Mouse (Mus musculus) ES-E14 (cell line): ENCODE measurements around the gene Asic3.

Experiments used
- HCFC1 ChIP-seq: IDR thresholded peaks from 2 replicates; pipeline ENCODE4 v1.6.1; 2012; ENCODE audit warnings: low read length, inconsistent platforms, borderline replicate concordance; ENCODE audit not compliant: insufficient read depth
- ZC3H11A ChIP-seq: IDR thresholded peaks from 2 replicates; pipeline ENCODE4 v1.6.1; 2012; ENCODE audit warnings: low read depth, mild to moderate bottlenecking, inconsistent platforms, low read length, borderline replicate concordance
- ZNF384 ChIP-seq: IDR thresholded peaks from 2 replicates; pipeline ENCODE4 v1.6.1; 2012; ENCODE audit warnings: low read depth, low read length, inconsistent platforms

- TF ChIP-seq ZC3H11A (no peak), ZNF384 (no peak), HCFC1 (no peak)
Observed at GRCm38 (mm10) chr5:24366426-24366825, 46.8 kb upstream of the Asic3 start.
